Mouse (Mus musculus) bone marrow, adult 2 months (tissue): ENCODE data around the gene Gabbr1. TPM values are rescaled to one million over a fixed set of nuclear protein-coding genes. Genes with fewer than 3 reads are reported as not detected.

Experiments
- H3K27ac ChIP-seq: fragments of 200-500 bp; 2 replicates; pipeline ENCODE4 v1.5.1; 2012; ENCODE audit warnings: low read depth, mild to moderate bottlenecking, control low read depth, inconsistent platforms, low read length; ENCODE audit not compliant: control insufficient read depth, poor library complexity, insufficient read depth
- H3K4me1 ChIP-seq: fragments of 200-500 bp; 2 replicates; pipeline ENCODE4 v1.6.1; 2011; ENCODE audit warnings: low read length; ENCODE audit not compliant: control insufficient read depth, insufficient read depth
- H3K4me3 ChIP-seq: fragments of 200-500 bp; replicated peaks from 2 replicates; pipeline ENCODE3; 2011; ENCODE audit warnings: mild to moderate bottlenecking, low read depth, low read length, control low read depth; ENCODE audit not compliant: control insufficient read depth
- CTCF ChIP-seq: fragments of 200-500 bp; IDR thresholded peaks from 2 replicates; pipeline ENCODE4 v1.5.1; 2011; ENCODE audit warnings: low read length, control low read depth; ENCODE audit not compliant: control insufficient read depth, insufficient read depth
- POLR2A ChIP-seq: fragments of 200-500 bp; IDR thresholded peaks from 2 replicates; pipeline ENCODE4 v1.6.1; 2011; ENCODE audit warnings: low read depth, mild to moderate bottlenecking, control low read depth, low read length, borderline replicate concordance; ENCODE audit not compliant: control insufficient read depth
- WGBS: fragments of 180-500 bp; shearing (Covaris S2); methylation state at CpG from one replicate; pipeline ENCODE4 v1.1.7; 2018; 5-methylcytosine and 5-hydroxymethylcytosine counted together
- polyA plus RNA-seq: library from polyadenylated mRNA; stranded (reverse); fragments of >200 nt; gene quantifications from 2 replicates; pipeline ENCODE4 v1.2.4, GENCODE M21; 2011; ENCODE audit warnings: low replicate concordance; ENCODE audit not compliant: missing spikeins, insufficient read depth, insufficient read length

Gene Gabbr1
- polyA plus RNA-seq, 1 experiment, result 47.1 TPM

DNA sequence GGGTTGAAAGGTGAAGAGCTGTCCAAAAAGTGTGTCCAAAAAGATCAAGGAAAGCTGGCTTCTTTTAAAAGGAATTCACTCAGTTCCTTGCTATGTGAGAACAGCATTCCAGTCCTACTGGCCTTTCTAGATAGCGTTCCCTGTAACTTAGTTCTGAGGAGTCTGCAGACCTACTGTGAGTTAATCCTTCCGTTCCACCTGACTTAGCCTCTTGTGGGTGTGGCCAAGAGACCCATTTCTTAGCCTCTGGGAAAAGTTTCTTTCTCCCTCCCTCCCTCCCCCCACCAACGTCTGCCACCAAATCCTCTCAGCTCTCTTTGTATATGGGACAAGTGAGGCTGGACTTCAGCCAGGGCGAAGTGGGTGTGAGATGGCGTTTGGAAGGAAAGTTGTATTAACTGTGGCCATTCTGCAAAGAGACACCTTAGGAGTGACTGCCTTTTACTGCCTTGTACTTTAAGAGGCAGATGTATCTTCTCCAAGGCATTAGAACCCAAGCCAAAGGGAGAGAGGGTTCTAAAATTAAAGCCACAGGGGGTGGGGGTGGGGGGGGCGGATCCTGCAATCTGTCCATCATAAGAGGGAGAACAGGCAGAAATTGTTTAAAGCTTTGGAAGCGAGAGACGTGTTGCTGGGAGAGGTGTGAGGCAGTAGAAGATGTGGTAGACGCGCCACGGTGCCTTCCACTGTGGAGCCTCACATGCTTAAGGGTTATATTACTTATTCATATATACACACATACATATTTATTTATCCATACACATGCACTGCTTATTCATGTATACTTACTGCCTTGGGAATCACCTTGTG is 18.1 kb downstream of the Gabbr1 start:
- Histone ChIP-seq H3K27ac (no peak overlapping the region), H3K4me3 (no peak overlapping the region), H3K4me1 (no peaks in the 10 kb centered on the region)
- TF ChIP-seq POLR2A, result no peak
- no peak for TF ChIP-seq CTCF
- WGBS, result 85% methylated on average over 11 of the region's 11 CpGs

DNA sequence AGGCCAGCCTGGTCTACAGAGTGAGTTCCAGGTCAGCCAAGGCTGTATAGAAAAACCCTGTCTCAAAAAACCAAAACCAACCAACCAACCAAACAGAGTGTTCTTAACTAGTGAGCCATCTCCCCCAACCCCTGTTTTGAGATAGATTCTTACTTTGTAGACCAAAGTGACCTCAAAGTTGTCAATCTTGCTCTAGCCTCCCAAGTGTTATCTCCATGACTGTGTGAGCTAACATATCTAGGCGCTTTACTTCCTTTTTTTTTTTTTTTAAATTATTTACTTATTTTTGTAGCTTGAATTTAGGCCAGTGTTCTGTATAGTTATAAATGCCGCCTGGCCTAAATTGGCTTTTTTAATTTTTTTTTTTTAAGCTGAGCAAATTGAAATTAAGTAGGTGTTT is 20.2 kb downstream of the Gabbr1 start:
- no peak overlapping the region for H3K27ac ChIP-seq
- no peak overlapping the region for H3K4me3 ChIP-seq
- TF ChIP-seq POLR2A (no peak), CTCF (no peak)
- H3K4me1 ChIP-seq, result no peaks in the 10 kb centered on the region
- 66% methylated on average over 2 of the region's 2 CpGs for WGBS

DNA sequence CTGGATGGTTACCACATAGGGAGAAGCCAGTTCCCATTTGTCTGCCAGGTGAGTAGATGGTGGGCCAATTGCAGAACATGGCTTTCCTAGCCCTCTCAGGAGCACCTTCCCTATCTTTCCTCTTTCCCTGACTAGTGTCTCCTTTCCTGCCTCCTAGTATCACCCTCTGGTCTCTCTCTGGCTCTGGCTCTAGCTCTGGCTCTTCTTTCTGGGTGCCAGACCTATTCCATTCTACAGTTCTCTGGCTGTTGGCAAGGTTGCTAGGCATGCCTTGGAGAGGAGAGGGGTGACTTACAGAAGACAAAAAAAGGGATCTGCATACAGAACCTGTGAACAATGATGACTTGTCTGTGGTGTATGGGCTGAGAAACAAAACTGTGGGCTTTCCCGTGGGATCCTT is 22.1 kb downstream of the Gabbr1 start:
- H3K27ac ChIP-seq, result no peak overlapping the region
- no peaks in the 10 kb centered on the region for H3K4me1 ChIP-seq
- WGBS, result 94% methylated on average over 1 of the region's 1 CpGs
- TF ChIP-seq POLR2A (no peak), CTCF (no peak)
- no peak overlapping the region for H3K4me3 ChIP-seq

DNA sequence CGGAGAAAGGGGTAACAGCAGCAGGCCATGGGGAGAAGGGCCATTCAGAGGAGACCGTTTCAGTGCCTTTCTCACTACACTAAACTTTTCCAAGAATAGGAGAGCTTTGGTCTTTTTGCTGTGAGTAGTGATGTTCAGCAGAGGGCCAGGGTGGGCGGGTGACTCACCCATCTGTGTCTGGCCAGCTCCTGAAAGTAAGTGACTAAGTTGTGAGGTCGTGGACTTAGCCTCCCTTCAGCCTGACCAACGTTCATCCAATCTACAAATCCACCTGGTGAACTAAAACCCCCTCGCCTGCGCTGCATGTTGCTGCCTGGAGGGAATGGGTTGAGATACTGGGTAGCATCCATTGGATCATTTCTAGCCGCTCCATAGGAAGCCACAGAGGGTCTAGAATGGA is 24.4 kb downstream of the Gabbr1 start:
- WGBS, result 78% methylated on average over 8 of the region's 8 CpGs
- Histone ChIP-seq H3K4me3 (no peak overlapping the region), H3K4me1 (no peaks in the 10 kb centered on the region), H3K27ac (no peak overlapping the region)
- TF ChIP-seq CTCF, result no peak

DNA sequence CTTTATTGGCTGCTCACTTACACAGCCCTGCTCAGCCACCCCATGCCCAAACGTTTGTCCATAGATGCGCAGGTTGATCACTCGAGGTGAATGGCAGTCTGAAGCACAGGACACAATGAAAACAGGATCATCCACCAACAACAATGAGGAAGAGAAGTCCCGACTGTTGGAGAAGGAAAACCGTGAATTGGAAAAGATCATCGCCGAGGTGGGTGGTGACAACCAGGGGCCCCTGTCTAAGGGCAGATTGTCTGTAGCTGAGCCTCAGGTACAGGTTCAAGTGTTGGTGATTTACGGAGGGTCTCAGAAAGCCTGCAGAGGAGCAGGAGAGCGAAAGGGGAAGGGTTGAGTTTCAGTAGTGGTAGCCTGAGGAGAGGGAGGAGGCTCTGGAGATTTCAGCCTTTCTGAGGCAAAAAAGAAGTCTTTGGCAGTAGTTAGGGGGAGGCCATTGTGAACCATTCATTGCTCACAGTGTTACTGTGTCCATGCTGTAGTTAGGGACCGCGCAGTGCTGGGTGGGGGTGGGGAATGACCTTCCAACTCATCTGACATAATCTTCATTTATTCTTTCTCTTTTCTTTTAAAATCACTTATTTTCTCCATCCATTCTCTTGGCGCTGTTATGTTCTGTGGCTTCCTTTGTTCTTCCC is 26.4 kb downstream of the Gabbr1 start:
- Histone ChIP-seq H3K4me1 (no peaks in the 10 kb centered on the region), H3K27ac (no peak overlapping the region), H3K4me3 (no peak overlapping the region)
- TF ChIP-seq POLR2A, result no peak
- TF ChIP-seq CTCF, result no peak
- 86% methylated on average over 12 of the region's 12 CpGs for WGBS

DNA sequence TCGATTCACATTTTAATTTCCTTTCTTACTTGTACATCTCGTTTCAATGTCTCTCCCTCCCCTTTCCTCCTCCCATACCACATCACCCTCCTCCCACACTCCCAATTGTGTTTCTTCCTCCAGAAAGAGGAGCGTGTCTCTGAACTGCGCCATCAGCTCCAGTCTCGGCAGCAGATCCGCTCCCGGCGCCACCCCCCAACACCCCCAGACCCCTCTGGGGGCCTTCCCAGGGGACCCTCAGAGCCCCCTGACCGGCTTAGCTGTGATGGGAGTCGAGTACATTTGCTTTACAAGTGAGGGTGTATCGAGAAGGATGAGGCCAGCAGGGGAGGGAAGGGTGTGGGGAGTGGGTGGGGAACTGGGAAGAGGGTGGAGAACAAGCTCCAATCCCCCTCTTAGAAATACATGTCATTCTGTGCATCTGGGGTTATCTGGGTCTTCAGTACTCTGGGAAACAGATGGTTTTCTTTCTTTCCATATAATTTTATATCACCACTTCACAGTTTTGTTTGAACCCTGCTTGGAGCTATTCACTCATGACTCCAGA is 27.0 kb downstream of the Gabbr1 start:
- TF ChIP-seq POLR2A (no peak), CTCF (no peak)
- no peak overlapping the region for H3K27ac ChIP-seq
- WGBS, result 77% methylated on average over 11 of the region's 11 CpGs
- H3K4me3 ChIP-seq, result no peak overlapping the region
- H3K4me1 ChIP-seq, result no peaks in the 10 kb centered on the region

DNA sequence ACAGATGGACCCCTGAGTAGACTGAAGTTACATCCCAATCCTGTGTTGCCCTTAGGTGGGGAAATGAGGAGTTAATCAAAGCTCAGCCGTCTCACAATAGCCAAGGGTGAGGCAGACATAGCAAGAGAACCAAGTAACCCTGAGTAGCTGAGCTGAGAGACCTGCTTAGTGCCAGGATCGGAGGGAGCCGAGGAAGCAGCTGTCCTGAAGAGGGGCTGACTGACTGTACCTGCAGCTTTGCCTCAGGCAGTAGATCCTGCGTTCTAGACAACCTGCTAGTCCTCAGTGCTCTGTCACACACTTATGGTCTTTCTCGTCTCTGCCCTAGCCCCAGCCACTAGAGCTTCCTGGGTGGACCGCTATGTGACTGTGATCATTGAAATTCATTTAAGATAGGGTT is 29.4 kb downstream of the Gabbr1 start:
- Histone ChIP-seq H3K4me3 (no peak overlapping the region), H3K27ac (no peak overlapping the region), H3K4me1 (no peaks in the 10 kb centered on the region)
- TF ChIP-seq POLR2A, result no peak
- TF ChIP-seq CTCF, result no peak
- WGBS, result 74% methylated on average over 6 of the region's 6 CpGs

DNA sequence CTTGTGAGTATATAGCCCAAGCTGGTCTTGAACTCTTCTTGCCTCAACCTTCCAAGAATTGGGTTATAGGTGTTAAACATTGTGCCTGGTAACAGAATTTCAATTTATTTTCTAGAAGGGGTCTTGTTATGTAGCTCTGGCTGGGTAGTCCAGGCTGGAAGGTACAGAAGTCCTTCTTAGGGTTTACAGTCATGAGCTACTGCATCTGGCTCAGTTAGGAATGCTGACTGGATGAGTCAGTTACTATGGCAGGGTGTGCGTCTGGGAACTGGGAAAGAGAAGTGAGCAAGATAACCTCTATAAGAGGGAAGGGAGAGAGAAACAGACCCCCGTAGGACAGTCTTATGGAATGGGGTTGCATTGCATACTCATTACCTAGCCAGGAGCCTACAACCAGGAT is 30.0 kb downstream of the Gabbr1 start:
- TF ChIP-seq POLR2A (no peak), CTCF (no peak)
- Histone ChIP-seq H3K4me3 (no peak overlapping the region), H3K27ac (no peak overlapping the region), H3K4me1 (no peaks in the 10 kb centered on the region)
- WGBS, result 87% methylated on average over 2 of the region's 2 CpGs
